Mouse (Mus musculus): ENCODE results near the gene Mtg2.

Mtg2 gene

DNA sequence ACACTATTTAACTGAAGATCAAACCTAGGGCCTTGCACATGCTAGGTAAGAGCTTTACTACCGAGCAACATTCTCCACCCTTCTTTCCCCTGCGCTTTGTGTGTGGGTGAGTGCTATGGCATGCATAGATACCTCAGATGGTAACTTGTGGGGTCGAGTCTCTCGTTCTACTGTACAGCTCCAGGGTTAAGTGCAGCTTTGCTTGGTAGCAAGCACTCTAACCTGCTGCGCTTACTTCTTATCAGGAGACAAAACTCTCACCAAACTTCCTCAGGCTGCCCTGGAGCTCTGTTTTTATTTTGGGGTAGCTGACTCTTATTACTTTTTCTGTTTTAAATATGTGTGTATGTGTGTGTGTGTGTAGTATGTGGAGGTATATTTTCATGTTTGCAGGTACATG, 65.0 kb downstream of the Mtg2 start:
- no peak for TF ChIP-seq GATA4 (IDR thresholded peaks at IDR 0.05; ENCODE audit: insufficient replicate concordance, low read length)
